Mouse (Mus musculus): Measurements from ENCODE around the gene Slc15a3. TPM values are rescaled to one million over a fixed set of nuclear protein-coding genes. Genes with fewer than 3 reads are reported as not detected.

Slc15a3 gene
- total and polyA plus RNA-seq, 3 experiments: 0.02 to 0.05 TPM; not detected in 1

- H3K4me3 ChIP-seq (ENCODE audit: low read depth, low read length): no peak overlapping the region
- no peak for ATAC-seq (ENCODE audit: extremely low read depth, insufficient number of reproducible peaks, low FRiP score, poor library complexity, severe bottlenecking)
- TF ChIP-seq TAL1 (conservative IDR thresholded peaks at IDR 0.05; ENCODE audit: low read depth, low read length) (no peak), POLR2AphosphoS5 (IDR thresholded peaks at IDR 0.05; ENCODE audit: insufficient replicate concordance, low read depth, low read length) (no peak), GATA2 (IDR thresholded peaks at IDR 0.05; ENCODE audit: borderline replicate concordance, low read depth, low read length) (no peak), GATA1 (IDR thresholded peaks at IDR 0.05; ENCODE audit: borderline replicate concordance, low read length) (no peak), CTCF (IDR thresholded peaks at IDR 0.05; ENCODE audit: low read depth, low read length) (no peak)
- no peaks in the 10 kb centered on the region; the same call in 1 of the 2 replicates for H3K4me1 ChIP-seq (ENCODE audit: insufficient read depth, low read depth, low read length)
- no peak for DNase-seq (ENCODE audit: low spot score)
- H3K36me3 ChIP-seq (replicated peaks): no peaks in the 10 kb centered on the region
- H3K27me3 ChIP-seq (ENCODE audit: insufficient read depth, low read length): peaks cover 17% of the 10 kb centered on the region; the same call in 1 of the 2 replicates
- no peaks in the 10 kb centered on the region for H3K9me3 ChIP-seq (replicated peaks)
Observed at GRCm38 (mm10) chr19:10847311-10848087, 8.0 kb downstream of the Slc15a3 start.

DNA sequence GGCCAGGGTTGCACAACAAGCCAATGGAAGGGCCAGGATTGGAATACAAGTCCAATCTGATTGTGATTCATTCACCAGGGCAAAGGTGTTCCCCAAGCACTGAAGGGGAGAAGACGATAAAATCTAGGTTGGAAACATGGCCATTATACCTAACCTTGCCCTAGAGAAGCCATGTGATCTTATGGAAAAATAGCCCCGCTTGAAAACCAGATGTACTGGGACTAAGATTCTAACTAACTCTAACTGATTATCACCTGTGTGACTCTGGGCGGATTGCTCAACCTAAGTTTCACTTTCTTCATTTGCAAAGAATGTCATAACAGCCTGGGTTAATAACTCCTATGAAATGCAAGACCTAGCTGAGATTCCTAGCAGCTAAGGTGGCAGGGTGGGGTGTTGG is 15.9 kb downstream of the Slc15a3 start:
- no peak for ATAC-seq (ENCODE audit: extremely low read depth, insufficient number of reproducible peaks, low FRiP score, poor library complexity, severe bottlenecking)
- no peaks in the 10 kb centered on the region for H3K36me3 ChIP-seq (replicated peaks)

GRCm38 (mm10) chr19:10856520-10856919 is 17.0 kb downstream of the Slc15a3 start:
- Histone ChIP-seq H3K9me3 (replicated peaks) (no peaks in the 10 kb centered on the region), H3K4me3 (ENCODE audit: low read depth, low read length) (no peak overlapping the region), H3K36me3 (replicated peaks) (no peaks in the 10 kb centered on the region), H3K4me1 (ENCODE audit: insufficient read depth, low read depth, low read length) (no peaks in the 10 kb centered on the region), H3K27me3 (ENCODE audit: insufficient read depth, low read length) (peaks cover 7% of the 10 kb centered on the region; the same call in 1 of the 2 replicates)
- ATAC-seq (ENCODE audit: extremely low read depth, insufficient number of reproducible peaks, low FRiP score, poor library complexity, severe bottlenecking): no peak
- TF ChIP-seq TAL1 (conservative IDR thresholded peaks at IDR 0.05; ENCODE audit: low read depth, low read length): no peak
- no peak for TF ChIP-seq CTCF (IDR thresholded peaks at IDR 0.05; ENCODE audit: low read depth, low read length)
- no peak for TF ChIP-seq GATA2 (IDR thresholded peaks at IDR 0.05; ENCODE audit: borderline replicate concordance, low read depth, low read length)
- TF ChIP-seq GATA1 (IDR thresholded peaks at IDR 0.05; ENCODE audit: borderline replicate concordance, low read length): no peak
- TF ChIP-seq POLR2AphosphoS5 (IDR thresholded peaks at IDR 0.05; ENCODE audit: insufficient replicate concordance, low read depth, low read length): no peak
- DNase-seq (ENCODE audit: low spot score): no peak

More for the DNA sequence above, 15.9 kb downstream of the Slc15a3 start:
- H3K27me3 ChIP-seq (ENCODE audit: insufficient read depth, low read length): peaks cover 4% of the 10 kb centered on the region; the same call in 1 of the 2 replicates
- no peak for TF ChIP-seq POLR2AphosphoS5 (IDR thresholded peaks at IDR 0.05; ENCODE audit: insufficient replicate concordance, low read depth, low read length)
- TF ChIP-seq CTCF (IDR thresholded peaks at IDR 0.05; ENCODE audit: low read depth, low read length): no peak
- no peaks in the 10 kb centered on the region for H3K4me1 ChIP-seq (ENCODE audit: insufficient read depth, low read depth, low read length)
- H3K4me3 ChIP-seq (ENCODE audit: low read depth, low read length): no peak overlapping the region
- no peaks in the 10 kb centered on the region for H3K9me3 ChIP-seq (replicated peaks)
- no peak for DNase-seq (ENCODE audit: low spot score)

GRCm38 (mm10) chr19:10860072-10860497 is 20.6 kb downstream of the Slc15a3 start:
- H3K27me3 ChIP-seq (ENCODE audit: insufficient read depth, low read length): peaks cover 17% of the 10 kb centered on the region

GRCm38 (mm10) chr19:10866351-10866750 is 26.8 kb downstream of the Slc15a3 start:
- Histone ChIP-seq H3K4me3 (ENCODE audit: low read depth, low read length) (no peak overlapping the region), H3K27me3 (ENCODE audit: insufficient read depth, low read length) (peaks cover 35% of the 10 kb centered on the region), H3K36me3 (replicated peaks) (peaks cover 8% of the 10 kb centered on the region), H3K4me1 (ENCODE audit: insufficient read depth, low read depth, low read length) (no peaks in the 10 kb centered on the region), H3K9me3 (replicated peaks) (no peaks in the 10 kb centered on the region)
- ATAC-seq (ENCODE audit: extremely low read depth, insufficient number of reproducible peaks, low FRiP score, poor library complexity, severe bottlenecking) (no peak), DNase-seq (ENCODE audit: low spot score) (no peak)
- TF ChIP-seq GATA1 (IDR thresholded peaks at IDR 0.05; ENCODE audit: borderline replicate concordance, low read length) (no peak), CTCF (IDR thresholded peaks at IDR 0.05; ENCODE audit: low read depth, low read length) (no peak), GATA2 (IDR thresholded peaks at IDR 0.05; ENCODE audit: borderline replicate concordance, low read depth, low read length) (no peak), POLR2AphosphoS5 (IDR thresholded peaks at IDR 0.05; ENCODE audit: insufficient replicate concordance, low read depth, low read length) (no peak), TAL1 (conservative IDR thresholded peaks at IDR 0.05; ENCODE audit: low read depth, low read length) (no peak)

More at GRCm38 (mm10) chr19:10860072-10860497, 20.6 kb downstream of the Slc15a3 start:
- H3K36me3 ChIP-seq (replicated peaks): no peaks in the 10 kb centered on the region
- DNase-seq (ENCODE audit: low spot score) (no peak), ATAC-seq (ENCODE audit: extremely low read depth, insufficient number of reproducible peaks, low FRiP score, poor library complexity, severe bottlenecking) (no peak)
- no peak for TF ChIP-seq POLR2AphosphoS5 (IDR thresholded peaks at IDR 0.05; ENCODE audit: insufficient replicate concordance, low read depth, low read length)
- TF ChIP-seq CTCF (IDR thresholded peaks at IDR 0.05; ENCODE audit: low read depth, low read length): no peak
- no peak for TF ChIP-seq TAL1 (conservative IDR thresholded peaks at IDR 0.05; ENCODE audit: low read depth, low read length)
- no peak for TF ChIP-seq GATA1 (IDR thresholded peaks at IDR 0.05; ENCODE audit: borderline replicate concordance, low read length)
- no peak for TF ChIP-seq GATA2 (IDR thresholded peaks at IDR 0.05; ENCODE audit: borderline replicate concordance, low read depth, low read length)
- no peak overlapping the region for H3K4me3 ChIP-seq (ENCODE audit: low read depth, low read length)
- H3K4me1 ChIP-seq (ENCODE audit: insufficient read depth, low read depth, low read length): no peaks in the 10 kb centered on the region
- H3K9me3 ChIP-seq (replicated peaks): no peaks in the 10 kb centered on the region

GRCm38 (mm10) chr19:10867946-10868622 is 28.6 kb downstream of the Slc15a3 start:
- ATAC-seq (ENCODE audit: extremely low read depth, insufficient number of reproducible peaks, low FRiP score, poor library complexity, severe bottlenecking): no peak
- DNase-seq (ENCODE audit: low spot score): no peak
- TF ChIP-seq TAL1 (conservative IDR thresholded peaks at IDR 0.05; ENCODE audit: low read depth, low read length): no peak
- peaks cover 25% of the 10 kb centered on the region for H3K36me3 ChIP-seq (replicated peaks)
- H3K4me3 ChIP-seq (ENCODE audit: low read depth, low read length): no peak overlapping the region
- no peaks in the 10 kb centered on the region for H3K4me1 ChIP-seq (ENCODE audit: insufficient read depth, low read depth, low read length)
- H3K9me3 ChIP-seq (replicated peaks): no peaks in the 10 kb centered on the region
- H3K27me3 ChIP-seq (ENCODE audit: insufficient read depth, low read length): peaks cover 32% of the 10 kb centered on the region

Measured in G1E (cell line).